Mouse (Mus musculus) ES-Bruce4 (cell line): ENCODE results near the gene Camta1. TPM values are rescaled to one million over a fixed set of nuclear protein-coding genes. Genes with fewer than 3 reads are reported as not detected.
A peak's percentile ranks its signal among the peaks of the same experiment; 100 is the strongest.

Source experiments
- H3K27ac ChIP-seq: 2 replicates; pipeline ENCODE4 v1.5.1; 2012; ENCODE audit warnings: low read length, inconsistent platforms; ENCODE audit not compliant: insufficient read depth
- H3K27me3 ChIP-seq: 2 replicates; pipeline ENCODE4 v1.6.1; 2012; ENCODE audit warnings: mild to moderate bottlenecking, low read length, inconsistent platforms; ENCODE audit not compliant: control insufficient read depth, poor library complexity, insufficient read depth, severe bottlenecking
- H3K36me3 ChIP-seq: 2 replicates; pipeline ENCODE4 v1.6.1; 2012; ENCODE audit warnings: inconsistent platforms, mild to moderate bottlenecking, low read length, moderate library complexity; ENCODE audit not compliant: control insufficient read depth, poor library complexity, insufficient read depth, severe bottlenecking
- H3K4me1 ChIP-seq: one replicate; pipeline ENCODE4 v1.8.1; 2011; ENCODE audit warnings: low read length; ENCODE audit not compliant: control insufficient read depth, insufficient read depth
- H3K4me3 ChIP-seq: 2 replicates; pipeline ENCODE4 v1.5.1; 2011; ENCODE audit warnings: low read depth, mild to moderate bottlenecking, low read length
- H3K9ac ChIP-seq: 2 replicates; pipeline ENCODE4 v1.6.1; 2012; ENCODE audit warnings: low read depth, mild to moderate bottlenecking, inconsistent platforms; ENCODE audit not compliant: poor library complexity, severe bottlenecking
- H3K9me3 ChIP-seq: replicated peaks from 2 replicates; pipeline ENCODE4 v1.6.1; 2012; ENCODE audit warnings: mild to moderate bottlenecking, low read length, inconsistent platforms; ENCODE audit not compliant: control insufficient read depth, poor library complexity, insufficient read depth, severe bottlenecking
- CTCF ChIP-seq: IDR thresholded peaks from one replicate; pipeline ENCODE4 v1.8.1; 2011; ENCODE audit warnings: low read depth, low read length
- EP300 ChIP-seq: IDR thresholded peaks from 2 replicates; pipeline ENCODE4 v1.6.1; 2011; ENCODE audit warnings: low read depth, low read length; ENCODE audit not compliant: insufficient read depth
- POLR2A ChIP-seq: IDR thresholded peaks from one replicate; pipeline ENCODE4 v1.8.1; 2011; ENCODE audit warnings: low read length; ENCODE audit not compliant: insufficient read depth
- polyA plus RNA-seq: library from polyadenylated mRNA; stranded (reverse); fragments of >200 nt; gene quantifications from 2 replicates; pipeline ENCODE4 v1.2.4, GENCODE M21; 2011; ENCODE audit warnings: low read depth; ENCODE audit not compliant: missing spikeins, insufficient read depth, insufficient read length

Gene Camta1
- polyA plus RNA-seq, 1 experiment = 85.3 TPM

DNA sequence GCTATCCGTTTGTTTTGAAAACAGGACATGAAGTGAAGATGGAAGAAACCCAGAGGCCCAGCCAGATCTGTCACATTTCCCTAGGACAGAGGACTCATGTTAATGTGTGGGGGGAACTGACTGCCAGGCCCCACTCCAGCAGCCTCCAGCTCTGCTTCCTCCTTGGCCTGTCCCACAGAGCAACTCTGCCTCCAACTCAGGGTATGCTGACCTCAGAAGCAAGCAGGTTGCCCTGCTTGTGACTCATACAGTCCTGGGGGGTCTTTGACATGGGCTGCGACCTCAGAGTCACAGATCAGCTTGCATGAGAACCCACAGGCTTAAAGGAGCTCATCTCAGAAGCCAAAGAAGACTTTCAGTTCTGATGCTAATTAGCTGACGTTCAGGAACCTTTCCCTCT lies 231.4 kb downstream of the Camta1 start:
- TF ChIP-seq EP300 (no peak), CTCF (no peak), POLR2A (no peak)
- H3K36me3 ChIP-seq = no peaks in the 10 kb centered on the region
- no peak overlapping the region for H3K4me3 ChIP-seq
- no peak overlapping the region for H3K27ac ChIP-seq
- H3K27me3 ChIP-seq = no peaks in the 10 kb centered on the region
- no peak overlapping the region for H3K9ac ChIP-seq
- no peaks in the 10 kb centered on the region for H3K4me1 ChIP-seq
- no peaks in the 10 kb centered on the region for H3K9me3 ChIP-seq

DNA sequence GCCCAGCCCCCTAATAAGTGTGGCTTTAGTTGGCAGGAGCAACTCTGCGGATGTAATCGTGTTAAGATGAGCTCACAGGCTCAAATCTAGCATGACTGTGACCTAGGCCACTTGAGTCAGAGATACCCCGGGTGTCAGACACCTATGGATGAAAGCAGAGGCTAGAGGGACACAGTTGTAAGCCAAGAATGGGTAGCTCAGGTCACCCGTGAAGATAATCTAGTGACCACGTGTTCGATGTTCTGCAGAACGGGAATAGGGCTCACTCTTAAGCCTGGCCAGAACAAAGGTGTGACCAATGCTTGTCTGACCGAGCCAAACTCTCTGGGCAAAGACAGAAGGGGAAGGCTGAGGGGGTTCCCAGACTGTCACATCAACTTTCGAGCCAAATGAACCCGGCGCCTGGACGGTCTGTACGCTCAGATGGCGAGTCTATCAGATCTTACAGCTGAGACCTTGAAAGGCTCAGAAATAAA lies 242.1 kb downstream of the Camta1 start:
- Histone ChIP-seq H3K4me3 (no peak overlapping the region), H3K27me3 (no peaks in the 10 kb centered on the region), H3K9ac (no peak overlapping the region), H3K27ac (no peak overlapping the region), H3K36me3 (no peaks in the 10 kb centered on the region), H3K9me3 (no peaks in the 10 kb centered on the region), H3K4me1 (no peaks in the 10 kb centered on the region)
- no peak for TF ChIP-seq POLR2A
- TF ChIP-seq EP300 = no peak
- TF ChIP-seq CTCF = no peak

DNA sequence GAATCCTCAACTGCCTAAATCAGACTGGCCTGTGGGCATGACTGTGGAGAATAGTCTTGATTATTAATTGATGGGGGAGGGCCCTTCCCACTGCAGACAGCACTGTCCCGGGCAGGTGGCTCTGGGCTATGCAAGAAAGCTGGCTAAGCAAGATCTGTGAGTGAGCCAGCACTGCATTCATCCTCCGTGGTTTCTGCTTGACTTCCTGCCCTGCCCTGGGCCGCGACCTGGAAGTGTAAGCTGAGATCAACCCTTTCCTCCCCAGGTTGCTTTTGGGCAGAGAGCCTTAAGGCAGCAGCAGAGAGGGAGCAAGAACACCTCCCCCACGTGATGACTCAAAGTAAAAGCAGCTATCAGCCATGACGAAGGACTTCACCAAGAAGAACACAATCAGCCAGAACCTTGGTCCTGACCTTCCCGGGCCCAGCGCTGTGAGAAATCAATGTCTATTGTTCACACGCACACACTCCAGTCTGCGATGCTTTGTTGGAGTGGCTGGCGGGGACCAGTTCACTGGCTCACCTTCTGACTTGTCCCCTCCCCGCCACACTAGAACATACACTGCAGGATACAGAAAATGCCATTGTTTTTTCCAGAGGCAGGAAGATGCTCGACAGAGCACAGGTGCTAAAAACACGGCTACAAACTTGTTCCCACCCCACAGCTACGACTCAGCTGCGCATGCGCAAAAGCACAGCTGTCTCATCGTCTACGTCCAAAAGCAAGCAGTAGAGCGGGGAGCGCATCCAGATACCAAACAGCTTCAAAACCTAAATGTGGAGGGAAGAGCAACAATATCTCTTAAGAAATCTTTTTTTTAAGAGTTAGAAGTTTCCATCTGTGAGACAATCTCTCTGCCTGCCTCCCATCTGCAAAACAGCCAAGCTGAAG lies 243.0 kb downstream of the Camta1 start:
- no peaks in the 10 kb centered on the region for H3K4me1 ChIP-seq
- no peaks in the 10 kb centered on the region for H3K36me3 ChIP-seq
- H3K9me3 ChIP-seq = no peaks in the 10 kb centered on the region
- no peak overlapping the region for H3K4me3 ChIP-seq
- no peak for TF ChIP-seq EP300
- no peak for TF ChIP-seq POLR2A
- TF ChIP-seq CTCF = no peak
- no peaks in the 10 kb centered on the region for H3K27me3 ChIP-seq
- H3K9ac ChIP-seq = no peak overlapping the region
- H3K27ac ChIP-seq = no peak overlapping the region

DNA sequence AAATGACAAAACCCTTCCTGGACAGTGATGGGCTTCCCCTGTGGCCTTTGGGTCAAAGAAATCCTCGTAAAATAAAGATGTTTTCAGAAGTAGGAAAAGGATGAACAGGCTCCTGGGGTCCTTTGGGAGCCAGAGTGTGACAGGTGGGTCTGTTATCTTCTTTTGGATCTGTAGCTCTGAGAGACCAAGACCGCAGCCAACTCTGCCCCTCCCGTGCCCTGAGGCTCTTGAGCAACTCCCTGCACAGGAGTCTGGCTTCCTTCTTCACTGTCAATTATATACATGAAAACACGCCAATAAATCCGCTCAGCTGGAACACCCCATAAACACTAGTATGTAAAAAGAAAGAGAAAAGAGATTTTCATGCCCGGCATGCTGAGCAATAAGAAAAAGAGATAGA lies 250.1 kb downstream of the Camta1 start:
- Histone ChIP-seq H3K9me3 (no peaks in the 10 kb centered on the region), H3K36me3 (no peaks in the 10 kb centered on the region), H3K4me1 (no peaks in the 10 kb centered on the region), H3K27ac (no peak overlapping the region), H3K27me3 (no peaks in the 10 kb centered on the region), H3K9ac (no peak overlapping the region), H3K4me3 (no peak overlapping the region)
- TF ChIP-seq EP300 = no peak
- no peak for TF ChIP-seq POLR2A

DNA sequence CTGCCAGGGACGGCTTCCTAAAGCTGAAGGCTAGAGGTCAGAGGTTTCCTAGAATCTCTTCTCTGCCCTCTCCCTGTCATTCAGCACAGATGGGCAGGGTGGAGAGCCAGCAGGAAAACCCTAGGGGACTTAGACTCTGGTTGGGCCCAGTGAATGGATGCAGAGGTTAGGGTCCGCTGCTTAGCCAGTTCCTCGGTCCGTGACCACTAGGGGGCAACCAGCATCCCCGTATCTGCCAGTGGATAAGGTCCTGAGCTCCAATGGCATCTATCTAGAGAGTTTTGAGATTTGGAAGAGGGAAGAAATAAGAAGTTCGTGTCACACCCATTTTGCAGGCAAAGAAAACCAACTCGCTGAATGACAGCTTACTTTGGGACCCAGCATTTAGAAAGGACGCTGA lies 251.4 kb downstream of the Camta1 start:
- no peaks in the 10 kb centered on the region for H3K4me1 ChIP-seq
- H3K4me3 ChIP-seq = no peak overlapping the region
- H3K27me3 ChIP-seq = no peaks in the 10 kb centered on the region
- H3K36me3 ChIP-seq = no peaks in the 10 kb centered on the region
- H3K27ac ChIP-seq = no peak overlapping the region
- TF ChIP-seq POLR2A (no peak), EP300 (no peak), CTCF (peak; percentile 81)
- H3K9ac ChIP-seq = no peak overlapping the region
- H3K9me3 ChIP-seq = no peaks in the 10 kb centered on the region

DNA sequence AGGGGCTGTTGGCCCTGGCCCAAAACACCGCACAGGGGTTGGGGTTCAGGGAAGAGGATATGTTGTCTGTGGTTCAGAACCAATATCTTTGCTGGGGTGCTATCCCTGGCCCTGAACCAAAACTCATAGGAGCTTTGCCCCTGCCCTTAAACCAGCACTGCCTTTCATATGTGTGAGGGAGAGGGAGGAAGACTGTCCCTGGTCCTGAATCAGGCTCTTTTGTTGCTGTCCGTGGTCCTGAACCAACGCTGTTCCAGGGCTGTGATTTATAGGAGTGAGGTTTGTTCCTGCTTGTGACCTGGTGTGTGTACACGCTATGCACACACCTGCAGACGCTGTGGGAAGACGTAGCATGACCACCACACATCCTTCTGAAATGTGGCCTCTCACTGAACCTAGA lies 256.8 kb downstream of the Camta1 start:
- Histone ChIP-seq H3K27ac (no peak overlapping the region), H3K4me3 (no peak overlapping the region), H3K27me3 (no peaks in the 10 kb centered on the region), H3K9me3 (no peaks in the 10 kb centered on the region), H3K4me1 (no peaks in the 10 kb centered on the region), H3K36me3 (no peaks in the 10 kb centered on the region), H3K9ac (no peak overlapping the region)
- TF ChIP-seq EP300 (no peak), CTCF (no peak), POLR2A (no peak)
